Mouse (Mus musculus): Measurements from ENCODE around the gene 9130213A22Rik. TPM values are rescaled to one million over a fixed set of nuclear protein-coding genes. Genes with fewer than 3 reads are reported as not detected.

The 9130213A22Rik gene
- not detected for polyA plus RNA-seq (2017; shearing (Covaris generic))

GRCm38 (mm10) chr11:69122336-69122951, at the start of gene 9130213A22Rik:
Gene 9130213A22Rik (minus strand): TSS chr11:69122589.

GRCm38 (mm10) chr11:69156800-69157199, 34.4 kb upstream of the 9130213A22Rik start, which contains the start of gene Alox12b:
Gene Alox12b (plus strand): TSS chr11:69156989.

GRCm38 (mm10) chr11:69125852-69125918, 3.3 kb upstream of the 9130213A22Rik start, which contains the start of gene Aloxe3:
Gene Aloxe3 (plus strand): TSS chr11:69125896.

GRCm38 (mm10) chr11:69120221-69121000, 2.0 kb downstream of the 9130213A22Rik start, which contains the start of gene Hes7:
Gene Hes7 (plus strand): TSS chr11:69120404.

GRCm38 (mm10) chr11:69094697-69095429, 27.5 kb downstream of the 9130213A22Rik start, which contains the start of gene Per1:
Gene Per1 (plus strand): TSS chr11:69095217.

GRCm38 (mm10) chr11:69088103-69088855, 34.1 kb downstream of the 9130213A22Rik start, which contains the start of gene Vamp2:
Gene Vamp2 (plus strand): TSS chr11:69088490.

GRCm38 (mm10) chr11:69070590-69071222, 51.7 kb downstream of the 9130213A22Rik start, which contains the start of gene Tmem107:
Gene Tmem107 (plus strand): TSS chr11:69070806.

Other genes with a start within 250 kb of the 9130213A22Rik start
- gene Rnf222, start 234.0 kb downstream of the 9130213A22Rik start, polyA plus RNA-seq (2017; shearing (Covaris generic)): not detected
- gene Rpl26, start 221.0 kb downstream of the 9130213A22Rik start, polyA plus RNA-seq (2017; shearing (Covaris generic)): 809 TPM
- gene Odf4, start 195.5 kb downstream of the 9130213A22Rik start, polyA plus RNA-seq (2017; shearing (Covaris generic)): not detected
- 0.17 TPM for gene Arhgef15, start 165.1 kb downstream of the 9130213A22Rik start, polyA plus RNA-seq (2017; shearing (Covaris generic))
- gene Slc25a35, start 154.5 kb downstream of the 9130213A22Rik start, polyA plus RNA-seq (2017; shearing (Covaris generic)): 9.9 TPM
- gene Rangrf, start 147.4 kb downstream of the 9130213A22Rik start, polyA plus RNA-seq (2017; shearing (Covaris generic)): 37.1 TPM
- 3.8 TPM for gene Pfas, start 114.1 kb downstream of the 9130213A22Rik start, polyA plus RNA-seq (2017; shearing (Covaris generic))
- gene Ctc1, start 106.7 kb downstream of the 9130213A22Rik start, polyA plus RNA-seq (2017; shearing (Covaris generic)): 23.1 TPM
- 4.2 TPM for gene Aurkb, start 76.9 kb downstream of the 9130213A22Rik start, polyA plus RNA-seq (2017; shearing (Covaris generic))
- 7.2 TPM for gene Borcs6, start 62.9 kb downstream of the 9130213A22Rik start, polyA plus RNA-seq (2017; shearing (Covaris generic))
- 1.7 TPM for gene Tmem107, start 51.8 kb downstream of the 9130213A22Rik start, polyA plus RNA-seq (2017; shearing (Covaris generic))
- gene Vamp2, start 34.1 kb downstream of the 9130213A22Rik start, polyA plus RNA-seq (2017; shearing (Covaris generic)): 139 TPM
- gene Per1, start 27.4 kb downstream of the 9130213A22Rik start, polyA plus RNA-seq (2017; shearing (Covaris generic)): 8.9 TPM
- not detected for gene Hes7, start 2.2 kb downstream of the 9130213A22Rik start, polyA plus RNA-seq (2017; shearing (Covaris generic))
- gene Aloxe3, start 3.3 kb upstream of the 9130213A22Rik start, polyA plus RNA-seq (2017; shearing (Covaris generic)): 0.08 TPM
- not detected for gene Alox12b, start 34.4 kb upstream of the 9130213A22Rik start, polyA plus RNA-seq (2017; shearing (Covaris generic))
- gene Alox8, start 75.3 kb upstream of the 9130213A22Rik start, polyA plus RNA-seq (2017; shearing (Covaris generic)): 3.2 TPM
- 0.19 TPM for gene Gucy2e, start 114.4 kb upstream of the 9130213A22Rik start, polyA plus RNA-seq (2017; shearing (Covaris generic))
- gene Cntrob, start 201.2 kb upstream of the 9130213A22Rik start, polyA plus RNA-seq (2017; shearing (Covaris generic)): 8.7 TPM
- 96.9 TPM for gene Trappc1, start 201.4 kb upstream of the 9130213A22Rik start, polyA plus RNA-seq (2017; shearing (Covaris generic))
- gene Kcnab3, start 203.7 kb upstream of the 9130213A22Rik start, polyA plus RNA-seq (2017; shearing (Covaris generic)): 1.4 TPM
- gene Rnf227, start 217.9 kb upstream of the 9130213A22Rik start, polyA plus RNA-seq (2017; shearing (Covaris generic)): 2.4 TPM
- 139 TPM for gene Chd3, start 246.8 kb upstream of the 9130213A22Rik start, polyA plus RNA-seq (2017; shearing (Covaris generic))